Mouse (Mus musculus) cortical plate, adult 2 months (tissue): ENCODE results near the gene Lmo2.

Experiments
- CTCF ChIP-seq: fragments of 200-500 bp; IDR thresholded peaks from 2 replicates; pipeline ENCODE4 v1.5.1; 2011; ENCODE audit warnings: mild to moderate bottlenecking, control low read depth, low read length; ENCODE audit not compliant: insufficient read depth; ENCODE audit errors: extremely low read depth
- POLR2A ChIP-seq: fragments of 200-500 bp; IDR thresholded peaks from 2 replicates; pipeline ENCODE4 v1.6.1; 2011; ENCODE audit warnings: mild to moderate bottlenecking, low read length, control low read depth; ENCODE audit not compliant: insufficient read depth; ENCODE audit errors: extremely low read depth

- TF ChIP-seq CTCF (no peak), POLR2A (no peak)
Observed at GRCm38 (mm10) chr2:103913252-103913650, 44.5 kb upstream of the Lmo2 start.
